Mouse (Mus musculus): Measurements from ENCODE around the gene Rab31.

The Rab31 gene

DNA sequence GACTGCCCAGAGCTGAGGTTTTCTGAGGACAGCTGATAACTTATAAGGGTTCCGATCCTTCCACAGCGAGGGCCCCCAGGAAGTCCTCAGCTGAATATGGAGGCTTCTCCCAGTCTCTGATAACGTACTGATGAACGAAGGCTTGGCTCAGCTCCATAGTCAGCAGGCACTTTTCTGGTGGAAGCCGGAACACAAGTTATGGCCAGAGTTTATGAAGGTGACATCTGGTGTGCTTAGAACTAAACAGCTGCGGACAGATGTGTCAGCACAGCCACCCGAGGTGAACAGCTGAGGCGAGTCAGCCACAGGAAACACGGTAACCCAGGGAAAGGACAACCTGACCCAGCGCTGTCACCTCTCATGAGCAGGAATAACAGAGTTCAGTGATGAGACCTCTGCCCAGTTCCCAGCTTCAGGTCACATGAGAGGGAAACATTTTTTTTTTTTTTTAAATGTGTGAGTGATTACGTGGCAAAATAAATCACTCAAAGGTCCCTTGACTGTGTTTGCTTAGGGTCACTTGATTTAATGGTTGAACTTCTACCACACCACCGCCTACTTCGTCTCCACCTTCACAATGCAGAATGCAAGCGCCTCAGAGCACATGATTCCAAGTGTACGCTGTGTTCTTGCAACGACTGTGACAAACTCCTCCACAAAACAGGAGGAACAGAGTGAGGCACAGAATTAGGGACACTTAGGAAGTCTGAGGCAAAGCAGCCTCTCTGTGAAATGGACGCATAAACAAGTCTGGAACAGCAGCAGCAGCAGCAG is 106.0 kb downstream of the Rab31 start:
- DNase-seq (ENCODE audit: low spot score in 2 of 2) = no peak

- no peak for DNase-seq (ENCODE audit: low spot score in 2 of 2)
Measured at GRCm38 (mm10) chr17:65665786-65666387, 106.7 kb downstream of the Rab31 start.

DNA sequence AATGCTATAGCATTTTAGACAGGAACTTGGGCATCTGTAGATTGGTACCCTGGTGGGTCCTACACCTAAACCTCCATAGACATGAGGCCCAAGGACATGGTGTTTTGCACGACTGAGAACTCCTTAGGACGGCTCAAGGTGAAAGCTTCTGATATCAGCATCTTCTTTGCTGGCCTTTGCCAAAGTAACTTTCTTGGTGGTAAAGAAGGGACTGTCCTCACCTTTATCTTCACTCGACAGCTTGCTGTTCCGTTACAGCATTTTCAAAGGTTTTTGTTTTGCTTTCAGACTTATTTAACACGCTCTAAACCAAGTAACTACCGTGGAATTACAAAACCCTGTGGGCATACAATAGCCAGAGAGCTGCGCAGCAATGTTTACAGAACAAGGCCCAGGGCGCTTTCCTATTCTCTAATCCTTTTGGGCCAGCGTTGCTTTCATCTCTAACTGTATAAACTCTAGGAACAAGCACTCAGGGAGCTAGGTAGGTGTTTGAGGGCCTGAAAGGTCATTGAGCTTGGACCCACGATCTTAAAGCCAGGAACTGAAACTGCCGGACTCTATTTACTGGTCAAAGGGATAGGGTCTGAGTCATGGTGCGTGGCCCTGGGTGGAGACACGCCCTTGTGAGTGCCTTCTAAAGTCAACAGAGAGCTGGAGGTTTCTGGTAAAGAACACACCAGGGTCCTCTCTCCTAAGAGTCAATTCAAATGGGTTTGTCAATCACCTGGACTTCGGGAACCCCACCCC is 109.0 kb downstream of the Rab31 start:
- DNase-seq (ENCODE audit: low spot score in 2 of 2) = no peak

DNA sequence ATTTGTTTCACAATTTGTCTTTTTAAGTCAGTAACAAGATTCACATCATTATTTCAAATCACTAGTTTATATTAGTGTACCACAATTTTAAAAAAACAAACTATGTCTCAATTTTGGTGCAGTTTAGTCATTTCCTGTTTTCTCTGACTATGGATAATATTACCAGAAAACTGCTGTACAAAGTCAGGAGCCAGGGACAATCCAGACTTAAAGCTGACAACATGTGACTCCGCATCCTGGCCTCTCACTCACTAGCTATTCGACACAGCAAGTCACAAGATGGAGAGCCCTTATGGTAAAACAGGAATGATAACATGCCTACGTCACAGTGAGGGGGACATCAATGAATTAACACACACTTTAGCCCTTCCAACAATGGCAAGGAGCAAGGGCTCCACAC is 109.9 kb downstream of the Rab31 start:
- DNase-seq (ENCODE audit: low spot score in 2 of 2) = no peak

GRCm38 (mm10) chr17:65658416-65658815 is 114.1 kb downstream of the Rab31 start:
- no peak for DNase-seq (ENCODE audit: low spot score in 2 of 2)

DNA sequence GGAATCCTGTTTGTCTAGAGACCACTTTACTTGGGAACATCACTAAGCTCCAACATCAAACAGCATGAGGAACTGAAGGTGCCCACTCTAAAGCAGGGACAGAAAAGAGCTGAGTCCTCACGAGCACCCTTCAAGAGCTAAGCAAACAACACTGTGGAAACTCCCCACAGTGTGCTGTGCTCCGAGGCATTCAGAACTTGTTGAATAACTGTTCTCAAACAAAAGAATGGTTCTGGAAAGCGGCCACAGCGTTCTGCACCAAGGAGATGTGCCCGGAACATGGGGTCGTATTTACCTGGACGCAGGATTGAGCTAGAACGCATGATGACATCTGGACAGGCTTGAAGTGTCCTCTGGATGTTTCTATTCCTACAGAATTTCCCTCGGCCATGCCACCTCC is 114.6 kb downstream of the Rab31 start:
- DNase-seq (ENCODE audit: low spot score in 2 of 2) = no peak

- DNase-seq (ENCODE audit: low spot score in 2 of 2) = no peak
Measured at GRCm38 (mm10) chr17:65656731-65657130, 115.8 kb downstream of the Rab31 start.

- no peak for DNase-seq (ENCODE audit: low spot score in 2 of 2)
Measured at GRCm38 (mm10) chr17:65656076-65656475, 116.5 kb downstream of the Rab31 start.

DNA sequence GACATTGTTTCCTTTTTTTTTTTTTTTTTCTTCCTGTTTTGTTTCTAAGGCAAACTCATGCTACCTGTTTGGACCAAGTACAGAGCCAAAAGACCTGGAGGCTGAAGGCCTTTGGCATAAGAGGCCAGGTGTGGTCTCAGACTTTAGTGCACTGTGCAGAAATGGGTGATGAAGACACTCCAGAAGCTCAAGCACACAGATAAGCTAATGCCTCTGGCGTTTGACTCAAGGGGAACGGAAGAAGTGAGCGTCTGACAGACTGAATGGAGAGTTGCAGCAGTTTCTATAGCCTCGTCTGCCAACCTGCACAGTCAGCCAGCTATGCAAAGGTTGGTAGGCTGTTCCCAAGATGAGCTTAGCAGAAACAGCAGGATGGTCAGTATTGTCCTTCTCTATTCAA is 116.9 kb downstream of the Rab31 start:
- no peak for DNase-seq (ENCODE audit: low spot score in 2 of 2)

- DNase-seq (ENCODE audit: low spot score in 2 of 2) = no peak
Measured at GRCm38 (mm10) chr17:65650598-65650997, 122.0 kb downstream of the Rab31 start.

GRCm38 (mm10) chr17:65649175-65649493 is 123.4 kb downstream of the Rab31 start:
- DNase-seq (ENCODE audit: low spot score in 2 of 2) = no peak

GRCm38 (mm10) chr17:65648371-65649174 is 124.0 kb downstream of the Rab31 start:
- no peak for DNase-seq (ENCODE audit: low spot score in 2 of 2)

GRCm38 (mm10) chr17:65647961-65648360 is 124.6 kb downstream of the Rab31 start:
- DNase-seq (ENCODE audit: low spot score in 2 of 2) = no peak

DNA sequence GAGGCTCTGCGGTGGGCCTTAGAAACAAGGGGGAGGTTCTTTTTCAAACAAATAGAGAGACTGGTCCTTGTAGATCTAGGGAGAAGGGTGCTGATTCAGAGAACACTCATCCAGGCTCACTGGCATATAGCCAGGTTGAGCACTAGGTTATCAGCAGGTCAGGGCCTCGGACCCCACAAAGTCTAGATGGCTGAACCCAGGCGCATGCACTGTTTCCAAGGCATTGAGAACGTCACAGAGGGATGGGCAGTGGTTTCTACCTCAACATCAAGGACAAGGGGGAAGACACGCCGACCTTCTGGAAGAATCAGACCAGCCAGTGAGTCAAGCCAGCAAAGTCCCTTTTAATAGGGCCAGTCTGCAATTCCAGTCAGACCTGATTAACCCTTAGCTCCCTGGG is 125.3 kb downstream of the Rab31 start:
- DNase-seq (ENCODE audit: low spot score in 2 of 2) = no peak

GRCm38 (mm10) chr17:65643579-65643978 is 129.0 kb downstream of the Rab31 start:
- no peak for DNase-seq (ENCODE audit: low spot score in 2 of 2)

DNA sequence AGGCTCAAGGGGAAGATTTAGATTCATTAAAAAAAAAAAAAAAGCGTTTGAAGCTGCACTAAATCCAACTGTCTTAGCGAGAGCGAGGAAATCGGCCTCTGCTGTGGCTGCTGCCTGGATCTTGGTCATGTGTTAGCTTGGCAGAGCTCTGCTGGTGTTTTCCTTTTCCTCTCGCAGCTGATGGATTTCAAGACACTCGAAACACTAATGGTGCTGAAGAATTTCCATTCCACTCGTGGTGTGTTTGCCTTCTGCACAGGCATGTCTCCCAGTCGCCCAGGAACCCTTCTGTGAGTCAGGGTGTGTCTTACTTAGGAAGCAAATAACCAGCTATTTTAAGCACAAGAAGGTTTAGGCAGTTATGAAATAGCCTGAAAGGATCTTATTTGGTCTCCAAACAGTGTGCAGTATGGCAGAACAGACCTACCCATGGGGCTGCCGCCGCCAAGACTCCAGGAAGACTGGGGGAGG is 129.5 kb downstream of the Rab31 start:
- no peak for DNase-seq (ENCODE audit: low spot score in 2 of 2)

DNA sequence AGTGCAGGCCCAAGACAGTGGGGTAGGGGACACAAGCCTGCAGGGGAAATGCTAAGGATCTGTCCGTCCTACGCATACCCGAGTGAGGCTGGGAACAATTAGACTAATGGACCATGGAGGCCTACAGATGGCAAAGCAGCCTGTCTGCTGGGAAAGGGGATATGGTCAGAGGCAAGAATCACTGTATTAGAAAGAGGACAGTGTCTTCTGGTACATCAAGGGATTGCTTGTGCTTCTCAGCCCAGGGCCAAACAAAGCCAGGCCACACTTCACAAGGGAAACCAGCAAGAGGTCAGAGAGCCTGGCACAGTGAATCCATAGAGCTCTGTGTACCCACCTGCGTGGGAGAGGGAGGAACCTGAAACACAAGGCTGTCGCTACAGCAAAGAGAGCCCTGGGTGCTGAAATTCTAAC is 130.0 kb downstream of the Rab31 start:
- DNase-seq (ENCODE audit: low spot score in 2 of 2) = no peak

- DNase-seq (ENCODE audit: low spot score in 2 of 2) = no peak
Measured at GRCm38 (mm10) chr17:65641734-65642218, 130.8 kb downstream of the Rab31 start, which contains the start of gene Txndc2. Gene Txndc2, minus strand, starts transcription at chr17:65642168.

- no peak for DNase-seq (ENCODE audit: low spot score in 2 of 2)
Measured at GRCm38 (mm10) chr17:65639144-65639543, 133.4 kb downstream of the Rab31 start.

DNA sequence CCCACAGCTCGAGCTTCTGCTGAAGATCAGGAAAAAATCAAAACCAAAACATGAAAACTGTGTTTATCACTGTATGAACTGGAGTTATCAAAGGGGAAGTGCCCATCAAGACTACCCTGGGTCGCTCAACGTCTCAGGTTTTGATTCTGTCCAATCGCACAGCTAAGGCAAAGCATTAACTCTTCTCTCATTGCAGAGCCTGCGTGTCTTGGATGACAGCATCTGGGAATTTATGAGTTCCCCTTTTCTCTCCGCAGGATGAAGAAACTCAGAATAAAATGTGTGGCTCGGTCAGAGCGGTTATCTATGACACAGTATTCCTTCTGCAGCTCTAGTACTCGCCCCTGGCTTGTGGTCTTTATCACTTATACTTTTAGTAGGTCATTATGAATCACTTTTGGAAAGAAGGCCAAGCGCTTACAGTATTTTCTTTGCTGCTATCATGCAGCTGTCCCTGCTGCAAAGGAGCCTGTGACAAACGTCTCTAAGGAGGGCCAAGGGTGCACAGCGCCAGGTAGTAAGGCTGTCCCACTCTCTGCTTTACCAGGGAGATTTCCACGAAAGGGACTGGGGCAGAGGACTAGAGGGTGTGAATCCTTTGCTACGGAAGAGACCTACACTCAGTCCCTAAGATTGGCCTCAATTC is 136.7 kb downstream of the Rab31 start:
- no peak for DNase-seq (ENCODE audit: low spot score in 2 of 2)

DNA sequence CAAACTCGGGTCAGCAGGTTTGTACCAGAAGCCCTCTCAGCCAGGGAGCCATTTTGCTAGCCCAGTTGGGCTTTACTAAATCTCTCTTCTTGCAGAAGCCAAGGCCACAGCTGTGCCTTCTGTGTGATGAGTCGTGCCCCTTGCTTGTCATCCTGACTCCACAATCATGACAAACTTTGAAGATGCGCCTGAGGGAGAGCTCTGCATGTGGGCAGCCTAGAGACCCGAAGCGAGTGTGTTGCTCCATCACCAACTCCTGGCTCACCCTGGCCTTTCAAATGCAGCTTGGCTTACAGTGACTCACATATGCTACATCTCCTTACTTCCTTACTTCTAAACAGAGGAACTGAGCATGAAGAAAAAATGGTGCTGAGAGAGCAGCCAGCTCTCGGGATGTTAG is 142.6 kb downstream of the Rab31 start:
- no peak for DNase-seq (ENCODE audit: low spot score in 2 of 2)

All from spleen, postnatal 14 days (tissue).